Mouse (Mus musculus): Measurements from ENCODE around the gene Zfp558. TPM values are rescaled to one million over a fixed set of nuclear protein-coding genes. Genes with fewer than 3 reads are reported as not detected.

Zfp558 gene
- polyA plus RNA-seq, 1 experiment from 2014 or later: 55.1 TPM

Small RNA genes lying within 50 kb of the gene (microRNA-seq; reads per million reads assigned to microRNA genes)
- not detected for gene Gm22854

Other genes with a start within 250 kb of the Zfp558 start
- 111 and 126 TPM in 2 replicates for gene Chordc1, start 186.1 kb downstream of the Zfp558 start, polyA plus RNA-seq (2014; fragmentation: Nextera tagmentation; extraction: Ambion mirVana)
- 0.88 and 1.8 TPM in 2 replicates for gene Naalad2, start 75.3 kb downstream of the Zfp558 start, polyA plus RNA-seq (2014; fragmentation: Nextera tagmentation; extraction: Ambion mirVana)
- not detected in 2 replicates for gene Ubtfl1, start 73.8 kb downstream of the Zfp558 start, polyA plus RNA-seq (2014; fragmentation: Nextera tagmentation; extraction: Ambion mirVana)
- gene Mbd3l2, start 47.6 kb downstream of the Zfp558 start, polyA plus RNA-seq (2014; fragmentation: Nextera tagmentation; extraction: Ambion mirVana): 0.11 and 0.16 TPM in 2 replicates
- not detected in 2 replicates for gene Mbd3l1, start 91 bp upstream of the Zfp558 start, polyA plus RNA-seq (2014; fragmentation: Nextera tagmentation; extraction: Ambion mirVana)
- gene Muc16, start 196.3 kb upstream of the Zfp558 start, polyA plus RNA-seq (2014; fragmentation: Nextera tagmentation; extraction: Ambion mirVana): not detected in 2 replicates